Mouse (Mus musculus) liver, embryonic 16.5 days (tissue): ENCODE results near the gene Gm11172. TPM values are rescaled to one million over a fixed set of nuclear protein-coding genes. Genes with fewer than 3 reads are reported as not detected.

ENCODE experiments used
- ATAC-seq: fragments of 200-750 bp; cut with Nextera tagmentation; 2 replicates; pipeline ENCODE4 v1.8.0; 2017; ENCODE audit warnings: low read depth, mild to moderate bottlenecking, moderate number of reproducible peaks, moderate library complexity
- H3K27ac ChIP-seq: fragments of 300-500 bp; sonication (generic); 2 replicates; pipeline ENCODE4 v1.5.1; 2014; ENCODE audit warnings: mild to moderate bottlenecking, low read length
- H3K27me3 ChIP-seq: fragments of 300-500 bp; sonication (generic); 2 replicates; pipeline ENCODE4 v1.6.1; 2014; ENCODE audit warnings: low read depth, low read length, mixed read lengths; ENCODE audit not compliant: control insufficient read depth, insufficient read depth
- H3K36me3 ChIP-seq: fragments of 300-500 bp; sonication (generic); 2 replicates; pipeline ENCODE4 v1.6.1; 2014; ENCODE audit warnings: mild to moderate bottlenecking; ENCODE audit not compliant: control insufficient read depth, insufficient read depth
- H3K4me1 ChIP-seq: fragments of 300-500 bp; sonication (generic); 2 replicates; pipeline ENCODE4 v1.6.1; 2014; ENCODE audit warnings: low read depth, low read length, mixed read lengths; ENCODE audit not compliant: control insufficient read depth
- H3K4me2 ChIP-seq: fragments of 300-500 bp; sonication (generic); 2 replicates; pipeline ENCODE4 v1.6.1; 2014; ENCODE audit warnings: low read depth, low read length, mixed read lengths
- H3K4me3 ChIP-seq: fragments of 300-500 bp; sonication (generic); 2 replicates; pipeline ENCODE4 v1.5.1; 2014; ENCODE audit warnings: low read depth, mild to moderate bottlenecking, low read length
- H3K9ac ChIP-seq: fragments of 300-500 bp; sonication (generic); 2 replicates; pipeline ENCODE4 v1.6.1; 2014; ENCODE audit warnings: low read depth, low read length
- H3K9me3 ChIP-seq: fragments of 300-500 bp; sonication (generic); replicated peaks from 2 replicates; pipeline ENCODE4 v1.6.1; 2016; ENCODE audit warnings: low read length; ENCODE audit not compliant: control insufficient read depth
- WGBS: fragments of 180-500 bp; shearing (Covaris S2); extraction: QIAGEN DNeasy Blood & Tissue Kit; methylation state at CpG from one replicate; pipeline ENCODE4 v1.1.7; 2014; ENCODE audit not compliant: insufficient replicate concordance; 5-methylcytosine and 5-hydroxymethylcytosine counted together
- polyA plus RNA-seq: library from polyadenylated mRNA; unstranded; fragments of >200 nt; fragmentation: Nextera tagmentation; extraction: Ambion mirVana; gene quantifications from 2 replicates; pipeline ENCODE4 v1.2.1, GENCODE M21; 2015

Gm11172 gene
- polyA plus RNA-seq, 1 experiment from 2014 or later: not detected

DNA sequence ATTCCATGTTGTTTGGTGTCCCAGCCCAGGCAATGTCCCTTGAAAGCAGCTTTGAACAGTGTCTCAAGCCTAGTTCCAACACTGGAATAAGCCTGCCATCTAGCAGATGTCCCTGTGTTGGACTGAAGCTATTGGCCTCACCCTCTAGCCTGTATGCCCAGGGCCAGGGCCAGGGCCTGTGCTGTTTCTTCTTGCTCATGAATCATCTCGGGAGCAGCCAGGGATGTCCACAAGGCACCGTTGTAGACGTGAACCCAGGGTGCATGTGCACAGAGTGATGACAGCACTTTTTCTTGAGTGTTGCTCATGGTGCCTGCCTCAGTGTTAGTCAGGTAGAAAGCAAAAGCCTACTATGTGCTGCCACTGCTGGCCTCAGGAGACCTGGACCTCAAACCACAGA, 24.5 kb downstream of the Gm11172 start:
- H3K27ac ChIP-seq: no peak overlapping the region

DNA sequence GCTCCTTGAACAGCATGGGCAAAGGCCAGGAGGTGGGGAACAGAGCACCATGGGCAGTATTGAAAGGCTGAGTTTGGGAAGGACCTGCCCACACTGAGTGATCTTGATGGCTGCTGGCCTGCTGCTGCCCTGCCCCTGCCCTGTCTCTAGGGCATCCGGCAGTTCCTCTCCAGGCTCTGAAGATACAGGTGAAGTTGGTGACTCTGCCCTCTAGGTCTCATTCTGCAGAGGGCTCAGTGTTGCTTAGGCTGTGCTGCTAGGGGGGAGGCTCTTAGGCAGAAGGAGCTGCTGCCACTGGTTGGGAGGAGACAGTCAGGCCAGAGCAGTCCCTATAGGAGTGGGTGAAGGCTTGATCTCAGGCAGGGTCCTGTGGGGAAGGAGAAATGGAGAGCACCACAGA, 25.2 kb downstream of the Gm11172 start:
- no peaks in the 10 kb centered on the region for H3K27me3 ChIP-seq
- no peak overlapping the region for H3K4me2 ChIP-seq
- no peak overlapping the region for H3K4me3 ChIP-seq
- 52% methylated on average over 1 of the region's 1 CpGs for WGBS
- H3K4me1 ChIP-seq: peaks cover 19% of the 10 kb centered on the region
- H3K36me3 ChIP-seq: no peaks in the 10 kb centered on the region
- peak overlapping the region; percentile 52 for H3K27ac ChIP-seq
- H3K9me3 ChIP-seq: no peaks in the 10 kb centered on the region
- H3K9ac ChIP-seq: no peak overlapping the region
- no peak for ATAC-seq

More for the DNA sequence above, 24.5 kb downstream of the Gm11172 start:
- no peak overlapping the region for H3K9ac ChIP-seq
- 71% methylated on average over 3 of the region's 3 CpGs for WGBS
- no peak for ATAC-seq
- H3K4me2 ChIP-seq: no peak overlapping the region
- no peaks in the 10 kb centered on the region for H3K27me3 ChIP-seq
- no peak overlapping the region for H3K4me3 ChIP-seq
- peaks cover 19% of the 10 kb centered on the region for H3K4me1 ChIP-seq
- no peaks in the 10 kb centered on the region for H3K9me3 ChIP-seq
- no peaks in the 10 kb centered on the region for H3K36me3 ChIP-seq

DNA sequence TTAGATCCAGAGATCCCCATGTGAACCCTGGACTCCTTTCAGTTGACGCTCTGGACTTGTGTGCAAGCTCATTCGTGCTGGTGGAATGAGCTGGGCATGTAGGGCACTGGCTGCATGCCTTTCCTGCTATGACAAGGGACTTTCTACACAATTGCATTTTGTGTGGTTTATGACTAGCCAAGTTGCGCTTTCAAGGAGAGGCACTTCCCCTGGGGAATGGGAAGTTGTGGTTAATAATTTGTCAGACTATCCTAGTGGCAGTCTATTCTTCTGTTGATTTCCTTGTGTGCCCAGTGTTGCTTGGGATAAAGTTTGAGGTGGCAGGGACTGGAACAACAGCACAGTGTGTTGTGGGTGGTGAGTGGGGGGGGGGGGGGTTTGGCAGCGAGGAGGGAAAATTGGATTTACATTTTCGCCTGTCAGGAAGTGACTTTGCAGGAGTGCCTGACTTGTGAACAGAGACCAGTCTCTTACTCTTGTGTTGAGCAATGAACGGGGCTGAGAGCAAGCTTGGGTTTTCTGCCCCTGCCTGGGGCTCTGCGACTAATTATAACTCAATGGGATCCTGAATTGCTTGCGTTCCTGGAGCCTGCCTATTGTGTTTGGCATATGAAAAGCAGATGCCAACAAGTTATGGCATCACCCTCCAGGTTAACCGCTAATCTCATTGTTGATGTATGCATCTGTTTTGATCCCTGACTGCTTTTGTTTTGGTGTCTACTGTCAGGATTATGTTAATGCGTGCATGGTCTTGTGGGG, 26.0 kb downstream of the Gm11172 start:
- no peak for ATAC-seq
- Histone ChIP-seq H3K4me3 (no peak overlapping the region), H3K4me1 (peaks cover 22% of the 10 kb centered on the region), H3K27me3 (no peaks in the 10 kb centered on the region), H3K9me3 (no peaks in the 10 kb centered on the region), H3K9ac (no peak overlapping the region), H3K27ac (peak overlapping the region; percentile 52), H3K4me2 (peak overlapping the region; percentile 21; the same call in 1 of the 2 replicates), H3K36me3 (no peaks in the 10 kb centered on the region)
- 26% methylated on average over 10 of the region's 10 CpGs for WGBS

DNA sequence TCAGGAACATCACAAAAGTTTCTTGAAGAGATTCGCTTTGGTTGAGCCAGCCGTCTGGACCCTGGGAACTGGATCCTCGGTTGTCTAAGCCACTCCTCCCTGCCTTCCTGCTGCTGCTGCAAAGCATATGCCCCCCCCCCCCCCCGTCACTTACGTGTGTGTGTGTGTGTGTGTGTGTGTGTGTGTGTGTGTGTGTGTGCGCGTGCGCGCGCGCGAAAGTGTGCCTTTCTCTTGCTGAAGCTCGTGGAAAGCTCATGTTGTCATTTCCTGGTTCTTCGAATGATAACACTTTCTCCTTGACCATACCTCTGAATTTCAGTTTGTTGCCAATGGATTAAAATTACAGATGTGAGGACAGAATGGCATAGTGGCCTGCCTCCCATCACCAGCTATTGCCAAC, 27.3 kb downstream of the Gm11172 start:
- Histone ChIP-seq H3K9me3 (no peaks in the 10 kb centered on the region), H3K27me3 (no peaks in the 10 kb centered on the region), H3K27ac (no peak overlapping the region), H3K9ac (no peak overlapping the region), H3K4me1 (peaks cover 23% of the 10 kb centered on the region), H3K4me2 (no peak overlapping the region), H3K4me3 (no peak overlapping the region), H3K36me3 (no peaks in the 10 kb centered on the region)
- no peak for ATAC-seq
- 84% methylated on average over 12 of the region's 14 CpGs for WGBS

DNA sequence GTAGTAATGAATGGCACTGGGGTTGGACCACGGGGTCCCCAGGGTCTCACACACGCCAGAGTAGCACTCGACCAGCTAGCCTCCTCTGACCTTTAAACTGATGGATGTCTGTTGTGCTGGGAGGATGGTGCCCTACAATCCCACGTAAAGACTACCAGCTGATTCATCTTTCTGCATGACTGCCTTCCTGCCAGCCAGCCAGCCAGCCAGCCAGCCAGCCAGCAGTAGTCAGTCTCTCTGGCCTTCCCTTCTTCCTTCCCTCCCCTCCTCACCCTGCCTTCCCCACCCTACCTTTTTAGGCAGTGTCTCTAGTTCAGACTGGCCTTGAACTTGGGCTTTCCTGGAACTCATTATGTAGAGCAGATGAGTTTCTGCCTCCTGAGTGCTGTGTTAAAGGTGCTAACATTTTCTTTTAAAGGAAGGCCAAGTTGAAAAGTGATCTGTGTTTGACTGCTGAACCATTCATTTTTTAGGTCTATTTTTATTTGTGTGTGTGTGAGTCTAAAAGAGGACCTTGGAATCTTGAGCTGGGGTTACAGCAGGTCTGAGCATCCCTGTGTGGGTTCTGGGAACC, 29.7 kb downstream of the Gm11172 start:
- Histone ChIP-seq H3K9me3 (no peaks in the 10 kb centered on the region), H3K9ac (no peak overlapping the region), H3K4me2 (no peak overlapping the region), H3K27me3 (no peaks in the 10 kb centered on the region), H3K36me3 (no peaks in the 10 kb centered on the region), H3K27ac (no peak overlapping the region), H3K4me3 (no peak overlapping the region), H3K4me1 (peaks cover 17% of the 10 kb centered on the region)
- ATAC-seq: no peak
- 75% methylated on average over 4 of the region's 4 CpGs for WGBS

DNA sequence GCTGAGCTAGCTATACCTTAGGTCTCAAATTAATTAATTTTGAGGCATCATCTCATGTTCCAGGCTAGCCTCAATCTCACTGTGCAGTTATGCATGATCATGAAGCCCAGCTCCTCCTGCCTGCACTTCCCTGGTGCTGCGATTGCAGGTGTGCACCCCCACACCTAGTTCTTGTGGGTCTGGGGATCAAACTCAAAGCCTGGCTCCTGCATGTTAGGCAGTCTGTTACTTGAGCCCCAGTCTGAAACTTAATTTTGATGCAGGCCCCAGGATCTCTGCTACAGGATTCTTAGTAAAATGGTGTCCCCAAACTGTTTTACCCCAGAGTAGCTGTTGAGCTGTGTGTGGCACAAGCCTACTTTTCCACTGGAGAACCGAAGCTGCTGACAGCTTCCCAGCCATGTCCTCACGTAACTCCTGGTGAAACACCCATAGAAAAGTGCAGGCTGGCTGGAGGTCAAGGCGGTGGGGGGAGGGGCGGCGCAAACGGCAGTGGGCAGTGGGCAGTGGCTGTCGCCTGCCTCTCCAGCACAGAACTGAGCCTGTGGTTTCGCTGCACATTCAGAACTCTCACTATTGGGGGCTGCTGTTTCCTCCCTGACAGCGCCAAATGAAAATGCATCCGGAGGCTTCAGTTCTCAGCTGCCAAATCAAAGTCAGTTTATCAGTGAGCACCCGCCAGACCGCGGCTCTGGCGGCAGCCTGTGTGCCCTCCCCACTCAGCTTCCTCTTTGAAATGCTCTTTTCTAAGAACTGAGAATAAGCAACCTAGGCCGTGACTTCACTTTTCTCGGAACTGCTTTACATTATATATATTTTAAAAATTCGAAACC, 31.0 kb downstream of the Gm11172 start:
- Histone ChIP-seq H3K36me3 (no peaks in the 10 kb centered on the region), H3K27ac (no peak overlapping the region), H3K9ac (peak overlapping the region; percentile 39; the same call in 1 of the 2 replicates), H3K27me3 (no peaks in the 10 kb centered on the region), H3K4me1 (peaks cover 8% of the 10 kb centered on the region), H3K4me2 (peak overlapping the region; percentile 50), H3K9me3 (no peaks in the 10 kb centered on the region), H3K4me3 (peak overlapping the region; percentile 31)
- ATAC-seq: peak; percentile 30; the same call in 1 of the 2 replicates
- WGBS: 5% methylated on average over 18 of the region's 18 CpGs

DNA sequence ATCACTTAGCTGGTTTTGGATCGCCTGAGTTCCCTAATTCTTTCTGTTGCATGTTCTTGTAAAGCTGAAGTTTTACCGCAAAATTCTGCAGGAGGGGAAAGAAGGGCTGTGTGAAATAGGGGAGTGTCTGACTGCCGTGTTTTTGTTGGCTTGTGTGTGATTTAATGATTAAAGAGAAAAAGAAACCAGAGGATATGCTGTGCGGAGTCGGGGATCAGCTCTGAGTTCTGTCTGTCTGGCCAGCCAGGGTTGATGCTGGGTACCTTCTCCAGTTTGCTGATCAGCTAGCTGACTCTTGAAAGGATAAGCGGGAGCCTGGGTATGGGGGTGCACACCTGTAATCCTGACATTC, 31.6 kb downstream of the Gm11172 start:
- Histone ChIP-seq H3K4me1 (peaks cover 8% of the 10 kb centered on the region), H3K4me3 (no peak overlapping the region; the same call in 1 of the 2 replicates), H3K27me3 (no peaks in the 10 kb centered on the region), H3K27ac (no peak overlapping the region), H3K36me3 (no peaks in the 10 kb centered on the region), H3K9me3 (no peaks in the 10 kb centered on the region), H3K4me2 (peak overlapping the region; percentile 50), H3K9ac (no peak overlapping the region)
- WGBS: 15% methylated on average over 6 of the region's 6 CpGs
- no peak for ATAC-seq

DNA sequence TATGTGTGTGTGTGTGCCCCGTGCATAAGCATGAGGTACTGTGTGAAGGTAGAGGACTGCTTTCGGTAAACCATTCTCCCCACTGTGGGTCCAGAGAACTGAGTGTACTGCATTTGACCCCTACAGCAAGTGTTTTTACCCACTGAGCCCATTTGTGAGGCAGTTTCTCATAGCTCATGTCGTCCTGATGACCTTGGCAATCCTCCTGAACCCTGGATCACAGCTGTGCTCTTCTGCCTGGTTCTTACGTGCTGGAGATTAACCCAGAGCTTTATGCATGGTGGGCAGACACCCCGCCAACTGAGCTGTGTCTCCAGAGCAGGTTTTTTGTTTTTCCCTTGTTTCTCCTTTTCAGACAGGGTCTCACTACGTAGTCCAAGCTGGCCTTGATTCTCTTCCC, 33.2 kb downstream of the Gm11172 start:
- WGBS: 70% methylated on average over 6 of the region's 6 CpGs
- Histone ChIP-seq H3K9me3 (no peaks in the 10 kb centered on the region), H3K4me3 (no peak overlapping the region), H3K27ac (no peak overlapping the region), H3K36me3 (no peaks in the 10 kb centered on the region), H3K4me1 (peaks cover 8% of the 10 kb centered on the region), H3K27me3 (no peaks in the 10 kb centered on the region), H3K4me2 (no peak overlapping the region), H3K9ac (no peak overlapping the region)
- no peak for ATAC-seq

DNA sequence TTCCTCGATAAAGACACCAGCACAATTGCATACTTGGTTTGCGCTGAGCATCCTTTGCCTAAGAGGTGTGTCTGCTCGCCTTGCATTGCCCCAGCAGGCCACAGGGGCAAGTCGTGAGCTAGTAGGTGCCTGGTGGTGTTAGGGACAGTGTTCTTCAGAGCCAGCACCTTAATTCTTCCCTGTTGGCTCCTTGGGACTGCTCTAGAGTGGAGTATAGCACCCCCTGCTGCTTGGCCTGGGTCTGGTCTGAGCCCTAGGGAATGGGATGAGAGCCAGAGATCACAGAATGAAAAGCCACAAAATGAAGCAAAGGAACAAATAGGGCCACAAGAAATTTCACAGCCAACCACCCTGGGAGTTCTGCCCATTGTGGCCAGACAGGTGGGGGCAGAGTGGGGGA, 33.8 kb downstream of the Gm11172 start:
- Histone ChIP-seq H3K27me3 (no peaks in the 10 kb centered on the region), H3K36me3 (no peaks in the 10 kb centered on the region), H3K4me3 (no peak overlapping the region), H3K4me1 (peaks cover 8% of the 10 kb centered on the region), H3K9me3 (no peaks in the 10 kb centered on the region), H3K9ac (no peak overlapping the region), H3K27ac (no peak overlapping the region), H3K4me2 (no peak overlapping the region)
- WGBS: 59% methylated on average over 4 of the region's 4 CpGs
- ATAC-seq: peak; percentile 41; the same call in 1 of the 2 replicates
